Mouse (Mus musculus) neural tube, embryonic 12.5 days (tissue): Measurements from ENCODE around the gene Bahcc1. TPM values are rescaled to one million over a fixed set of nuclear protein-coding genes. Genes with fewer than 3 reads are reported as not detected.

Experiments
- ATAC-seq: fragments of 200-750 bp; cut with Nextera tagmentation; 2 replicates; pipeline ENCODE4 v1.8.0; 2017; ENCODE audit warnings: low read depth, mild to moderate bottlenecking, moderate TSS enrichment, moderate library complexity; ENCODE audit not compliant: low FRiP score
- H3K27ac ChIP-seq: fragments of 300-500 bp; sonication (generic); 2 replicates; pipeline ENCODE4 v1.5.1; 2016
- H3K27me3 ChIP-seq: fragments of 300-500 bp; sonication (generic); replicated peaks from 2 replicates; pipeline ENCODE4 v1.6.1; 2016; ENCODE audit warnings: mild to moderate bottlenecking
- H3K36me3 ChIP-seq: fragments of 300-500 bp; sonication (generic); 2 replicates; pipeline ENCODE4 v1.6.1; 2016; ENCODE audit warnings: mild to moderate bottlenecking
- H3K4me1 ChIP-seq: fragments of 300-500 bp; sonication (generic); 2 replicates; pipeline ENCODE4 v1.6.1; 2016
- H3K4me2 ChIP-seq: fragments of 300-500 bp; sonication (generic); replicated peaks from 2 replicates; pipeline ENCODE4 v1.6.1; 2016; ENCODE audit warnings: mild to moderate bottlenecking
- H3K4me3 ChIP-seq: fragments of 300-500 bp; sonication (generic); 2 replicates; pipeline ENCODE4 v1.5.1; 2016
- H3K9ac ChIP-seq: fragments of 300-500 bp; sonication (generic); 2 replicates; pipeline ENCODE4 v1.6.1; 2016; ENCODE audit warnings: mild to moderate bottlenecking
- H3K9me3 ChIP-seq: fragments of 300-500 bp; sonication (generic); 2 replicates; pipeline ENCODE4 v1.6.1; 2016; ENCODE audit warnings: mild to moderate bottlenecking
- WGBS: fragments of 180-500 bp; shearing (Covaris S2); methylation state at CpG from one replicate; pipeline ENCODE4 v1.1.7; 2016; 5-methylcytosine and 5-hydroxymethylcytosine counted together
- polyA plus RNA-seq: library from polyadenylated mRNA; unstranded; fragments of >200 nt; fragmentation: Nextera tagmentation; extraction: Ambion mirVana; gene quantifications from 2 replicates; pipeline ENCODE4 v1.2.1, GENCODE M21; 2016

Gene Bahcc1
- polyA plus RNA-seq: 21.6 and 22.8 TPM in 2 replicates

DNA sequence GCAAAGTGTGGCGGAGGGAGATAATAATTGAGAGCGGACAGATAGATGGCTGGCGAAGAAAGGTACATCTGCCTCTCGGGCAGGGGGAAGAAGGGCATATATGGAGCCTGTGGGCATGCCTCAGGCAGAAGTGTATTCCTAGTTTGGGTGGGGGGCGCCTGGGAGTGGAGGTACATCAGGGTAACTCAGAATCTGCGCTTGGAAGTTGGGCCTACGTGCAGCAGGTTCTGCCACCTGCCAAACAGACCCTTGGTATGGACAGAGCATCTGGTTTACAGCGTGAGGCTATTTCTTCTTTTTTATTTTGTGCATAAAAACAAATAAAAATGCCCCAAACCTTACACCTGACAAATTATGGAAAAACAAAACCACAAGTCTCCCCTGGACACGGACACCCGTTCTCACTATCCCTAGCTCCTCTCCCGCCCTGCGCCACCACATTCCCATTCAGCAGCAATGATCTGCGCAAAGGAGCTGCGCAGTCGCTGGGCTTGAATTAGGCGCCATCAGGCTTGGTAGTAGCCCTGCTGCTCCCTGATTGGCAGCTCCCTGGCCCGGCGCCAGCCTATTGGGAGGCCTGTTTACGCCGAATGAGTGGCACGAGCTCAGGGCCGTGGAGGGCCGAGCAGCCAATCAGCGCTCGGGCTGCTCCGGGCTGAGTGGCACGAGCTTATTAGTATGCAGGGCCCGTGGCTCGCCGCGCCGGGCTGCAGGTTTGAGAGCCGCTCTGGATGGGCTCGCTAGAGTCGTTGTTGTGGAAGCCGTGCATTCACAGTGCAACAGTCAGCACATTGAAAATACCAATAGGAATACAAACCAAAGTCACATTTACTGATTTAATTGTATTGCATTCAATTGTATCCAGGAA is at the start of gene Bahcc1:
Gene Bahcc1, plus strand, starts transcription at position 718 of the 868 bp plus-strand sequence.
- peaks cover 6% of the 10 kb centered on the region for H3K36me3 ChIP-seq
- peak within 1 kb of the TSS; percentile 100 for H3K9ac ChIP-seq
- peak within 1 kb of the TSS; percentile 97 for H3K4me3 ChIP-seq
- peak within 1 kb of the TSS; percentile 98 for H3K4me2 ChIP-seq
- peaks cover 35% of the 10 kb centered on the region for H3K4me1 ChIP-seq
- no peaks in the 10 kb centered on the region for H3K27me3 ChIP-seq
- peak within 1 kb of the TSS; percentile 93 for H3K27ac ChIP-seq
- ATAC-seq: peak; percentile 84
- no peaks in the 10 kb centered on the region for H3K9me3 ChIP-seq
- WGBS: 2% methylated on average over 36 of the region's 36 CpGs

DNA sequence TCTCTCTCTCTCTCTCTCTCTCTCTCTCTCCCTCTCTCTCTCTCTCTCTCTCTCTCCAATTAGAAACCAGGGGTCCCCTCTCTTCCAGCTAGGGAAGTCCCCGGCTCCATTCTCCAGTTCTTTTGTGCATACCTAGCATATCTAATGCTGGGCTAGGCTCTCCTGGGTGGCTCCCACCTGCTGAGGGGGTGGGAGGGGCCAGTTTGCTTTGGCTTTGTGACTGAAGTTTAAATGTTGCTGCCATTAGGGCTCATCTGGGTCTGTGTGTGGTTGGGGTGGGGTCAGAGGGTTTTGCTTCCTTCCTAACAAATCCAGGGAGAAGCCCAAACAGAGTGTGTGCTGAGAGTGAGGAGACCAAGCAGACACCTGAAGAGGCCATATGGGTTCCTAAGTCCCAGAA is 49.6 kb upstream of the Bahcc1 start:
- ATAC-seq: no peak
- Histone ChIP-seq H3K27ac (no peak overlapping the region), H3K27me3 (no peaks in the 10 kb centered on the region), H3K9ac (peak overlapping the region; percentile 99; the same call in 1 of the 2 replicates), H3K4me3 (no peak overlapping the region), H3K36me3 (peaks cover 8% of the 10 kb centered on the region; the same call in 1 of the 2 replicates), H3K4me1 (peaks cover 46% of the 10 kb centered on the region), H3K9me3 (no peaks in the 10 kb centered on the region), H3K4me2 (peak overlapping the region; percentile 99)
- 6% methylated on average over 1 of the region's 1 CpGs for WGBS

DNA sequence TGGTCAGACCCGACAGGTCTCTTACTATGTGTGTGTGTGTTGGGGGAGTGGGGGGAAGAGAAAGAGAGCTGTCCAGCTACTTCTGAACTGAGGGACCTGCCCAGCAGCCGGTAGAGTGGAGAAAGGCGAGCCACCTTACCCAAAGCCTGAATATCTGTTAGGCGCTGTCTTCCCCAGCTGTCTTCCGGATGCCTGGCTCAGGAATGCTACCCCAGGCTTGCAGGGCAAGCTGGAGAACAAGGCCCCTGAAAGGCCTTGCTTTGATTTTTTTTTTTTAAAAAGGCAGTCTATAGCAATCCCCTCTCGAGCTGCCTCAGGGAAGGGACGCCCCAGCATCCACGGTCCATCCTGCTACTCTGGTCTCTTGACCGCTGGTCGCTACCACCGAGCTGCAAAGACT is 49.0 kb upstream of the Bahcc1 start:
- no peaks in the 10 kb centered on the region for H3K9me3 ChIP-seq
- peak overlapping the region; percentile 96 for H3K27ac ChIP-seq
- ATAC-seq: no peak
- H3K9ac ChIP-seq: peak overlapping the region; percentile 99
- H3K4me3 ChIP-seq: no peak overlapping the region
- H3K27me3 ChIP-seq: no peaks in the 10 kb centered on the region
- peaks cover 8% of the 10 kb centered on the region; the same call in 1 of the 2 replicates for H3K36me3 ChIP-seq
- 19% methylated on average over 11 of the region's 11 CpGs for WGBS
- peaks cover 46% of the 10 kb centered on the region for H3K4me1 ChIP-seq
- peak overlapping the region; percentile 99 for H3K4me2 ChIP-seq

DNA sequence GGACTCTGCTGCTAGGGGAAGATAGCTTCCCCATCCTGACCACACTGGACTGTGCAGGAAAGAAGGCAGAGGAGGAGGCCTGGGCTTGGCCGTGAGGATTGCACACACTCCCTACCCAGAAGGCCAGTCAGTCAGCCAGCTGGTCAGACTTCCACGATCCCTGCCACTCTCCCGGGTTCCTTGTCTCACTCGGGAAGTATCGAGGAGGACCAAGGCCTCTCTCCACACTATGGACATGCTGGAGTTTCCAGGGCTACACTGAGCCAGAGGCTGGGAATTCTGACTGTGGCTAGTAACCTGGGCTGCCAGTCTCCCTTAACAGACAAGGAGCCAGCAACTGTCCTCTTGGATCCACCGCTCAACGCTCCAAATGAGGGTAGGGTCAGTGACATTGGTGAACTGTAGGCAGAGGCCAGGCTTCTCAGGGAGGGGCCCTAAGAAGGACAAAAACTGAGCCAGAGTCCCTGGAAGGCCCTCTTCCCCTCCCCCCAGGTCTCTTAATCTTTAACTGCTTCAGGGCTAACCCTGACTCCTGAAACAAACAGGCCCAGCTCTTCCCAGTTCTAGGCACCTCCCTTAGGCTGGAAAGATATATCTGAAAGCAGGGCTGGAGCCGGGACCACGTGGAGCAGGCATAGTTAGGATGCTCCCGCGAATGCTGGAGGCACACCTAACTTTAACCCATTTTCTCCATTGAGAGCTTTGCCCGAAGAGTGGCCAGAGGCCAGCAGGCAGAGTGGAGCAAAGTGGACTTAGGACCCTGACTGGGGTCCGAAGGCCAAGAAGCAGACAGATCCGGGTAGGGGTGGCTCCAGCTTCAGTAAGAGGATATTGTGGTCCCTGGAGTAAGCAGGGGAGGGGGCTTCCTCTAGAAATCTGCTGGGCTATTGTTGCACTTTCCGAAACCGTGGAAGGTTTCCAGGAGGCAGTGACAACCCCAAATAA is 48.1 kb upstream of the Bahcc1 start:
- Histone ChIP-seq H3K27ac (peak overlapping the region; percentile 96), H3K36me3 (peaks cover 8% of the 10 kb centered on the region; the same call in 1 of the 2 replicates), H3K9ac (peak overlapping the region; percentile 99), H3K4me2 (peak overlapping the region; percentile 99), H3K4me3 (peak overlapping the region; percentile 90), H3K9me3 (no peaks in the 10 kb centered on the region), H3K27me3 (no peaks in the 10 kb centered on the region), H3K4me1 (peaks cover 46% of the 10 kb centered on the region)
- ATAC-seq: no peak
- 3% methylated on average over 16 of the region's 16 CpGs for WGBS

DNA sequence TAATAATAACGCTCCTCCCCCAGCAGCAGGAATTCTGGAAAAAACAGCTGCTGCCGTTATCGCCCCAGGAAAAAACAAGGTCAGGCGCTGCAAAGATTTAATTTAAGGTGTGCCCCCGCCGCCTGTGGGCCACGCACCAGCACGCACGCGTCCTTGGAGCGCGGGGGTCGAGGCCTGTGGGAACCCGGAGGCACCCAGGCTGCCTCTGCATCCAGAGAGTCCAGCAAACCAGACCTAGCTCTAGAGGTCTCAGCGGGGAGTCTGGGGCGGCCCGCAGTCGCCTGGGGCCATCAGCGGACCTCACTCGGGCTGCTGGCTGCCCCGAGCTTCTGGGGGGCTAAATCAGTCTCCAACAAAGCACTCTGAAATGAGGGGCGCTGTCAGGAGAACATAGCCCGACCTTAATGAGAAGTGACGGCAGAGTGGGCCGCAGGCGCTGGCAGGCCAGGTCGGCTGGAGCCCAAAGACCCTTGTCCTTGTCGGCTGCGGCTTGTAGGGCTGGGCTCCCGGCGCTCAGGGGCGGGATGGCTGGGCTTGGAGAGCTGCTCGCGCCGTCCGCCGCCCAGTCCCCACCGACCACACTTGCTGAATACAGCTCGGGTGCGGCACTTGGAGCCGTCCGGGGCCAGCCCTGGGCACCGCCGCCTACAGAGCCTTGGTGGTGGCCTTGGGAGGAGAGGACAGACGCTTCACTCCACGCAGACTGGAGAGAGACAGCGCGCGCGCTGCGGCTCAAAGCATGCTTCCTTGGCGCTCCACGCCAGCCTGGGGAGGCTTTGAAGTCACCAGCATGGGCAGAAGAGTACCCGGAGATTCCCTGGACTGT is 47.2 kb upstream of the Bahcc1 start:
- H3K27ac ChIP-seq: peak overlapping the region; percentile 96
- peak overlapping the region; percentile 90 for H3K4me3 ChIP-seq
- H3K9ac ChIP-seq: peak overlapping the region; percentile 99
- no peaks in the 10 kb centered on the region for H3K9me3 ChIP-seq
- peaks cover 8% of the 10 kb centered on the region; the same call in 1 of the 2 replicates for H3K36me3 ChIP-seq
- H3K27me3 ChIP-seq: no peaks in the 10 kb centered on the region
- WGBS: under 1% methylated on average over 54 of the region's 54 CpGs
- no peak for ATAC-seq
- H3K4me1 ChIP-seq: peaks cover 49% of the 10 kb centered on the region
- H3K4me2 ChIP-seq: peak overlapping the region; percentile 99

DNA sequence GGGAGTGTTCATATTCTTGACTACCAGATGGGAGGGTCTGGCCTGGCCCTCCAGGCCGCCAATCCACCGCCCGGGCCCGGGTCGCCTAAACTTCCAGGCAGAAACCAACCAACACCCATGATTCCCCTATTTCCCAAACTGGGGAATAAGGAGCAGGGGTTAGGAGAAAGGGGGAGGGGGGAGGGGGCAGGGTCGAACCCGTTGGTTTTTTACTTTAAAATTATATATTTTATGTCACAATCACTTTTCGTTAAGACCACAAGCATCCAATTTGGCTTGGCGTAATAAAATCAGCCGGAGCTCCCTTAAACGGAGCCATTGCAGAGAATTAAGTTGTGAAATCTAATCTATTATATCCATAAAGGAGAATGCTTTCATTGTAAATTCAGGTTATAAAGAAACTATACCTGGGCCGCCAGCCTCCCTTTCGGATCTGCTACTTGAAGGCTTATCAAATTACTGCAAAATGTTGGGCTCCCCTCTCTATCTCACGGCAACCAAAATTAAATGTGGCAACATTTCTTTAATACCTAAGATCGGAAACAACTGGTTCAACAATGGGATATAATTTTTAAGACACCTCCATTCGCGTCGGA is 46.5 kb upstream of the Bahcc1 start:
- peak overlapping the region; percentile 96 for H3K27ac ChIP-seq
- no peak for ATAC-seq

DNA sequence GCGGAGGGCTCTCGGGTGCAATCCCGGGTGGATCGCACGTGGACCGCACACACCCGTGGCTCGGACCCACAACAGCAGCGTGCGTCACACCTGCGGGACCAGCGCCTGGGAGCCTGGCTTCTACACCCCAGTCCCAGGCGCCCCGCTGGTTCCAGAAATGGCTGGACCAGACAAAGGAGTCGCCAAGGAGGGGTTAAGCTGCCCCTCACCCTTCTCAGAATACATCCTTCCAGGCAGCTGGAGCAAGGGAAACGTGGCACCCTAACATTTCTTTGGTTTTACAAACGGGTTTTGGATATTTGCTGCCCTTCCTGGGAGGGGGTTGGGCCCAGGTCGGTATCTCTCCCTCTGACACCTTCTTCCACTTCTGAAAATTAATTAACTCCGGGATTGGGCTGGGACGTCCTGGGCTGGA is 45.9 kb upstream of the Bahcc1 start:
- no peaks in the 10 kb centered on the region for H3K9me3 ChIP-seq
- H3K4me1 ChIP-seq: peaks cover 62% of the 10 kb centered on the region
- H3K4me3 ChIP-seq: peak overlapping the region; percentile 90
- no peaks in the 10 kb centered on the region for H3K27me3 ChIP-seq
- ATAC-seq: no peak
- peak overlapping the region; percentile 99 for H3K4me2 ChIP-seq
- peaks cover 8% of the 10 kb centered on the region; the same call in 1 of the 2 replicates for H3K36me3 ChIP-seq
- peak overlapping the region; percentile 96 for H3K27ac ChIP-seq
- 1% methylated on average over 20 of the region's 20 CpGs for WGBS
- H3K9ac ChIP-seq: peak overlapping the region; percentile 99

More for the DNA sequence above, 46.5 kb upstream of the Bahcc1 start:
- WGBS: 2% methylated on average over 18 of the region's 18 CpGs
- Histone ChIP-seq H3K9ac (peak overlapping the region; percentile 99), H3K4me1 (peaks cover 57% of the 10 kb centered on the region), H3K27me3 (no peaks in the 10 kb centered on the region), H3K36me3 (peaks cover 8% of the 10 kb centered on the region; the same call in 1 of the 2 replicates), H3K4me3 (peak overlapping the region; percentile 90), H3K4me2 (peak overlapping the region; percentile 99), H3K9me3 (no peaks in the 10 kb centered on the region)

DNA sequence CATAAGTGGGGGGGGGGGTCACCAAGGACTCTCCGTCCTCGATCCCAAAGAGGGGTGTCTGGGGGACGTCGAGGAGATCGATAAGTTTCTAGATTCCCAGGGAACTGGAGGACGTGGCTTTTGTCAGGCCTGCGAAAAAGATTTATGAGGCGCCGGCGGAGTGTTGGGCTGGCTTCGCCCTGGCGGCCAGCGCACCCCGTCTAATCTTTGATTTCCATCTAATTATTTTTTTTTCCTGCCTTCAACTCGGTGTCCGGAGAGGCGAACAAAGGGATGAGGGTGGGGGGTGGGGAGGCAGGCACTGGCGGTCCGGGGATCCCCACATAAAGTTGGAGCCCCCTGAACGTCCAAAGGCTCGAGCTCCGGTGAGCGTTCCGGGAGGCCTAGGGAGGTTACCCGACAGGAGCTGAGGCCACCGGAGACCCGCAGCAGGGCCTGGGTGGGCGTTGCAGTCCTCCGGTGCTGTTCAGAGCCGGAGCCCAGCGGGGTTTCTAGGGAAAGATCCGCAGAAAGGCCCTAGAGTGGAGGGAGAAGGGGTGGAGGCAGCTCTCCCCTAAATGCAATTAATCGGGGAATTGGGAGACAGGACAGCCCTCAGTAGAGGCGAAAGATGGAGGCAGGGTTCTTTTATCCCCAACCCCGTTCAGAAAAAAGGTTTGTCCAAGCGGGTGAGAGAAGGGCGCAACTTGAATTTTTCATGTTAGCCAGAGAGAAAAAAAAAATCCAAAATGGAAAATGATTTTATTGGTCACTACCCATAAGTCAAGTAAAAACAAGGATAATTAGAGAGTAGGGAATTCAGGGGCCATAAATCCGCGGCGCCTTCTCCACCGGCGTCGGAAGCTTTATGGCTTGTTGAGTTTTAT is 45.3 kb upstream of the Bahcc1 start:
- peak overlapping the region; percentile 99 for H3K4me2 ChIP-seq
- H3K4me1 ChIP-seq: peaks cover 56% of the 10 kb centered on the region
- H3K27ac ChIP-seq: peak overlapping the region; percentile 96
- WGBS: under 1% methylated on average over 43 of the region's 43 CpGs
- no peaks in the 10 kb centered on the region for H3K27me3 ChIP-seq
- peak overlapping the region; percentile 99 for H3K9ac ChIP-seq
- H3K9me3 ChIP-seq: no peaks in the 10 kb centered on the region
- H3K4me3 ChIP-seq: peak overlapping the region; percentile 90
- peaks cover 8% of the 10 kb centered on the region; the same call in 1 of the 2 replicates for H3K36me3 ChIP-seq
- ATAC-seq: no peak

DNA sequence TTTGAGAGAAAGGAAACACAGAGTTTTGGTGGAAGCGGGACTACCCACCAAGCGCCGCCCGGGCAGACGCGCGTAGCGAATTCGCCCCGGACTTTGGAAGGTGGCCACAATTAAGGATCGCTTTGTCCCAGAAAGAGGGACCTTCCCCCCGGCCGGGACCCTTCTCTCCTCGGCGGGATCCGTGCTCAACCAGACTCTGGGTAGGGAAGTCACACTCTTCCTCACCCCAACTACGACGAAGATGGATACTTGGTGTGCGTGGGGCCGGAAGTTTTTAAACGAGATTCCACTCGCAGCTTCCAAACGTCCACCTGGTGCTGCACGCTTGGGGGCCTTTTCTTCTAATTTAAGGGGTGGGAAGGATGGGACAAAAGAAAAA is 44.7 kb upstream of the Bahcc1 start:
- Histone ChIP-seq H3K27me3 (no peaks in the 10 kb centered on the region), H3K4me3 (peak overlapping the region; percentile 90), H3K36me3 (peaks cover 8% of the 10 kb centered on the region; the same call in 1 of the 2 replicates), H3K4me2 (peak overlapping the region; percentile 99), H3K4me1 (peaks cover 50% of the 10 kb centered on the region), H3K9me3 (no peaks in the 10 kb centered on the region), H3K9ac (peak overlapping the region; percentile 99), H3K27ac (peak overlapping the region; percentile 96)
- ATAC-seq: no peak
- WGBS: under 1% methylated on average over 24 of the region's 24 CpGs
